Mouse (Mus musculus) v-Abl transformed pro-B cells (cell line): Measurements from ENCODE around the gene Slc38a10.

Experiments
- in situ Hi-C, 2 experiments: fragments of 400-800 bp; cut with MboI; formaldehyde crosslinking; loops; one replicate each; pipeline ENCODE4 v1.15.1; 2025; ENCODE audit not compliant: unreplicated experiment in 2 of 2

The Slc38a10 gene

GRCm38 (mm10) chr11:120067834-120068233, 83.3 kb downstream of the Slc38a10 start:
- in situ Hi-C loops, result no loop called here

GRCm38 (mm10) chr11:120065291-120065690, 85.9 kb downstream of the Slc38a10 start:
- in situ Hi-C loops, result no loop called here

- in situ Hi-C loops, result no loop called here
Measured at GRCm38 (mm10) chr11:120064668-120065040, 86.5 kb downstream of the Slc38a10 start.

- in situ Hi-C loops, result no loop called here
Measured at GRCm38 (mm10) chr11:120064006-120064667, 87.0 kb downstream of the Slc38a10 start.

GRCm38 (mm10) chr11:120063326-120063725, 87.8 kb downstream of the Slc38a10 start:
- in situ Hi-C loops, result no loop called here

- in situ Hi-C loops, result no loop called here
Measured at GRCm38 (mm10) chr11:120060634-120061033, 90.5 kb downstream of the Slc38a10 start.

- in situ Hi-C loops, result no loop called here
Measured at GRCm38 (mm10) chr11:120055953-120056732, 95.0 kb downstream of the Slc38a10 start.
